Mouse (Mus musculus): Measurements from ENCODE around the gene Stim2.

- TF ChIP-seq CTCF (IDR thresholded peaks at IDR 0.05; ENCODE audit: borderline replicate concordance, extremely low read depth, insufficient read depth, insufficient read length) (no peak), POLR2A (IDR thresholded peaks at IDR 0.05; ENCODE audit: borderline replicate concordance, extremely low read depth, insufficient read depth, insufficient read length, poor library complexity, severe bottlenecking) (no peak)
These were observed 61.7 kb downstream of the Stim2 start for GRCm38 (mm10) chr5:54059998-54060397.

Data from brain, embryonic 14.5 days (tissue).